Mouse (Mus musculus): ENCODE results near the gene Ahdc1. TPM values are rescaled to one million over a fixed set of nuclear protein-coding genes. Genes with fewer than 3 reads are reported as not detected.

Ahdc1 gene
- polyA plus RNA-seq, 1 experiment from 2014 or later: 9.0 TPM

GRCm38 (mm10) chr4:133024969-133025685 is 14.1 kb downstream of the Ahdc1 start:
- no peaks in the 10 kb centered on the region for H3K27me3 ChIP-seq (ENCODE audit: insufficient read depth, poor library complexity, severe bottlenecking)
- H3K4me3 ChIP-seq: peak overlapping the region; percentile 20; the same call in 1 of the 2 replicates
- no peak for DNase-seq (ENCODE audit: low spot score)
- H3K9me3 ChIP-seq: no peaks in the 10 kb centered on the region
- H3K36me3 ChIP-seq: peaks cover 31% of the 10 kb centered on the region
- peaks cover 99% of the 10 kb centered on the region for H3K4me1 ChIP-seq (replicated peaks)
- peak overlapping the region; percentile 86 for H3K27ac ChIP-seq
- 29% methylated on average over 10 of the region's 10 CpGs for WGBS

- Histone ChIP-seq H3K36me3 (peaks cover 33% of the 10 kb centered on the region), H3K27me3 (ENCODE audit: insufficient read depth, poor library complexity, severe bottlenecking) (no peaks in the 10 kb centered on the region), H3K4me1 (replicated peaks) (peaks cover 89% of the 10 kb centered on the region), H3K9me3 (no peaks in the 10 kb centered on the region), H3K27ac (peak overlapping the region; percentile 86), H3K4me3 (no peak overlapping the region)
- 78% methylated on average over 10 of the region's 10 CpGs for WGBS
- no peak for DNase-seq (ENCODE audit: low spot score)
Measured at GRCm38 (mm10) chr4:133026272-133026671, 15.2 kb downstream of the Ahdc1 start.

- Histone ChIP-seq H3K27ac (peak overlapping the region; percentile 86; the same call in 1 of the 2 replicates), H3K36me3 (peaks cover 40% of the 10 kb centered on the region), H3K4me3 (no peak overlapping the region), H3K27me3 (ENCODE audit: insufficient read depth, poor library complexity, severe bottlenecking) (no peaks in the 10 kb centered on the region), H3K9me3 (no peaks in the 10 kb centered on the region), H3K4me1 (replicated peaks) (peaks cover 83% of the 10 kb centered on the region)
- 41% methylated on average over 2 of the region's 2 CpGs for WGBS
- DNase-seq (ENCODE audit: low spot score): no peak
Measured at GRCm38 (mm10) chr4:133026826-133027375, 15.8 kb downstream of the Ahdc1 start.

- H3K4me3 ChIP-seq: no peak overlapping the region
- no peak for DNase-seq (ENCODE audit: low spot score)
- H3K9me3 ChIP-seq: no peaks in the 10 kb centered on the region
- H3K27me3 ChIP-seq (ENCODE audit: insufficient read depth, poor library complexity, severe bottlenecking): no peaks in the 10 kb centered on the region
- H3K4me1 ChIP-seq (replicated peaks): peaks cover 77% of the 10 kb centered on the region
- peaks cover 44% of the 10 kb centered on the region for H3K36me3 ChIP-seq
- 0 out of 2 replicates have a peak overlapping the region, but pooled peaks have one; percentile 10 for H3K27ac ChIP-seq
- WGBS: 66% methylated on average over 10 of the region's 10 CpGs
Measured at GRCm38 (mm10) chr4:133027721-133028120, 16.7 kb downstream of the Ahdc1 start.

- no peaks in the 10 kb centered on the region for H3K27me3 ChIP-seq (ENCODE audit: insufficient read depth, poor library complexity, severe bottlenecking)
- peaks cover 75% of the 10 kb centered on the region for H3K4me1 ChIP-seq (replicated peaks)
- peaks cover 45% of the 10 kb centered on the region for H3K36me3 ChIP-seq
- DNase-seq (ENCODE audit: low spot score): no peak
- H3K9me3 ChIP-seq: no peaks in the 10 kb centered on the region
- no peak overlapping the region for H3K27ac ChIP-seq
- H3K4me3 ChIP-seq: no peak overlapping the region
- WGBS: 86% methylated on average over 6 of the region's 6 CpGs
Measured at GRCm38 (mm10) chr4:133028193-133028592, 17.1 kb downstream of the Ahdc1 start.

GRCm38 (mm10) chr4:133028875-133029274 is 17.8 kb downstream of the Ahdc1 start:
- Histone ChIP-seq H3K4me1 (replicated peaks) (peaks cover 69% of the 10 kb centered on the region), H3K27ac (0 out of 2 replicates have a peak overlapping the region, but pooled peaks have one; percentile 3), H3K9me3 (no peaks in the 10 kb centered on the region), H3K4me3 (no peak overlapping the region), H3K36me3 (peaks cover 48% of the 10 kb centered on the region), H3K27me3 (ENCODE audit: insufficient read depth, poor library complexity, severe bottlenecking) (no peaks in the 10 kb centered on the region)
- WGBS: 78% methylated on average over 6 of the region's 6 CpGs
- no peak for DNase-seq (ENCODE audit: low spot score)

- Histone ChIP-seq H3K27ac (no peak overlapping the region), H3K4me3 (no peak overlapping the region), H3K27me3 (ENCODE audit: insufficient read depth, poor library complexity, severe bottlenecking) (peaks cover 25% of the 10 kb centered on the region), H3K9me3 (no peaks in the 10 kb centered on the region), H3K4me1 (replicated peaks) (peaks cover 57% of the 10 kb centered on the region), H3K36me3 (peaks cover 24% of the 10 kb centered on the region)
- DNase-seq (ENCODE audit: low spot score): no peak
- 91% methylated on average over 8 of the region's 8 CpGs for WGBS
Measured at GRCm38 (mm10) chr4:133032410-133033095, 21.5 kb downstream of the Ahdc1 start.

GRCm38 (mm10) chr4:133034478-133034877 is 23.4 kb downstream of the Ahdc1 start:
- no peak overlapping the region for H3K27ac ChIP-seq
- H3K4me3 ChIP-seq: no peak overlapping the region
- H3K27me3 ChIP-seq (ENCODE audit: insufficient read depth, poor library complexity, severe bottlenecking): peaks cover 43% of the 10 kb centered on the region
- H3K4me1 ChIP-seq (replicated peaks): peaks cover 57% of the 10 kb centered on the region
- 74% methylated on average over 10 of the region's 10 CpGs for WGBS
- no peaks in the 10 kb centered on the region for H3K9me3 ChIP-seq
- DNase-seq (ENCODE audit: low spot score): no peak
- H3K36me3 ChIP-seq: peaks cover 17% of the 10 kb centered on the region

GRCm38 (mm10) chr4:133035446-133035845 is 24.4 kb downstream of the Ahdc1 start:
- H3K36me3 ChIP-seq: peaks cover 17% of the 10 kb centered on the region
- WGBS: 87% methylated on average over 1 of the region's 1 CpGs
- peaks cover 59% of the 10 kb centered on the region for H3K4me1 ChIP-seq (replicated peaks)
- no peaks in the 10 kb centered on the region for H3K9me3 ChIP-seq
- no peak overlapping the region for H3K4me3 ChIP-seq
- peaks cover 53% of the 10 kb centered on the region for H3K27me3 ChIP-seq (ENCODE audit: insufficient read depth, poor library complexity, severe bottlenecking)
- DNase-seq (ENCODE audit: low spot score): no peak
- no peak overlapping the region for H3K27ac ChIP-seq

GRCm38 (mm10) chr4:133035946-133036345 is 24.9 kb downstream of the Ahdc1 start:
- no peak overlapping the region for H3K27ac ChIP-seq
- H3K36me3 ChIP-seq: peaks cover 17% of the 10 kb centered on the region

GRCm38 (mm10) chr4:133037293-133037692 is 26.2 kb downstream of the Ahdc1 start:
- Histone ChIP-seq H3K27ac (no peak overlapping the region), H3K36me3 (0 out of 2 replicates have a peak, but pooled peaks cover 8% of the 10 kb centered on the region), H3K9me3 (no peaks in the 10 kb centered on the region), H3K27me3 (ENCODE audit: insufficient read depth, poor library complexity, severe bottlenecking) (peaks cover 68% of the 10 kb centered on the region), H3K4me1 (replicated peaks) (peaks cover 77% of the 10 kb centered on the region), H3K4me3 (0 out of 2 replicates have a peak overlapping the region, but pooled peaks have one; percentile 11)
- 28% methylated on average over 9 of the region's 9 CpGs for whole genome bisulfite sequencing
- DNase-seq (ENCODE audit: low spot score): no peak

More at GRCm38 (mm10) chr4:133035946-133036345, 24.9 kb downstream of the Ahdc1 start:
- Histone ChIP-seq H3K27me3 (ENCODE audit: insufficient read depth, poor library complexity, severe bottlenecking) (peaks cover 58% of the 10 kb centered on the region), H3K4me1 (replicated peaks) (peaks cover 64% of the 10 kb centered on the region), H3K9me3 (no peaks in the 10 kb centered on the region), H3K4me3 (no peak overlapping the region)
- 86% methylated on average over 3 of the region's 3 CpGs for WGBS
- no peak for DNase-seq (ENCODE audit: low spot score)

- 26% methylated on average over 6 of the region's 6 CpGs for WGBS
- Histone ChIP-seq H3K27me3 (ENCODE audit: insufficient read depth, poor library complexity, severe bottlenecking) (peaks cover 68% of the 10 kb centered on the region), H3K4me3 (peak overlapping the region; percentile 69), H3K27ac (no peak overlapping the region), H3K9me3 (no peaks in the 10 kb centered on the region), H3K4me1 (replicated peaks) (peaks cover 79% of the 10 kb centered on the region), H3K36me3 (0 out of 2 replicates have a peak, but pooled peaks cover 4% of the 10 kb centered on the region)
- DNase-seq (ENCODE audit: low spot score): no peak
Measured at GRCm38 (mm10) chr4:133037798-133038197, 26.7 kb downstream of the Ahdc1 start.
